Mouse (Mus musculus): ENCODE measurements at regions not wholly inside any gene's neighbourhood (a gene's known extent, or its start where the extent isn't known, plus 50 kb on each side); places are given as distances from the start of the nearest gene placed in this dataset.
A peak's percentile ranks its signal among the peaks of the same experiment; 100 is the strongest.

DNA sequence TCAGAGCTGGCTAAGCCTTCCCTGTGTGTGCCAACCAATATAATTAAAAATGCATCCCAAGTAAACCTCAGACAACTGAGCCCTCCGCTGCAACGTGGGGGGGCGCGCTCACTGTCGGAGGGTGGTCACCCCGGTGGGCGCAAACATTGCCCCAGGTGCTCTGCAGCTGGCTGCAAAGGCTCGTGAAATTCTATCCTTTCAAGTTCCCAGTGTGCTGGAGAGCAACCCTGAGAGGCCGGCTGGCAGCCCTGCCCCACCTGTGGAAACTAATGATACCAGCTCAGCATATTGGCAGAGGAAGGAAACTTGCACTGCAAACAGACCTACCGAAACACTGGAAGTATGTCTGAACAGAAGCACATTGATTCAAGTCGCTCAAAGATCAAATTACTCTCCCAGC, 249.4 kb upstream of the Rgma start:
- DNase-seq (ENCODE audit: low spot score in 2 of 2), result no peak

DNA sequence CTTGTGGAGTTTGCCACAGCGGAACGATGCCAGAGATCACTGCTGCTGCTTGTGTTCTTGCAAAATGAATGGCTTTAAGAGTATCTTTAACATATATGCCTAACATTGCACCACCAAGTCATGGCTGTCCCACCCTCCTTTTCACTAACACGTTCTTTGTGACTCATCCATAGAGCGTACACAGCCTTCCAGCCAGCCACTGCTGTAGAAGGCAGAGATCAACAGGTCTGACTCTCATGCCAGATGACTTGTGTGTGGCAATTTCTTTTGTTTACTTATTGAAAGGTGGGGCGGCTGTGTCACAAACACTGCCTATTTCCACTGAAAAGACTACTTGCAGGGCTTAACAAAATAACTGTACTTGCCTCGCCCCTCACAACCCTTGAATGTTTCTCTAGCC, 239.5 kb upstream of the Rgma start:
- DNase-seq (ENCODE audit: low spot score in 2 of 2), result no peak

DNA sequence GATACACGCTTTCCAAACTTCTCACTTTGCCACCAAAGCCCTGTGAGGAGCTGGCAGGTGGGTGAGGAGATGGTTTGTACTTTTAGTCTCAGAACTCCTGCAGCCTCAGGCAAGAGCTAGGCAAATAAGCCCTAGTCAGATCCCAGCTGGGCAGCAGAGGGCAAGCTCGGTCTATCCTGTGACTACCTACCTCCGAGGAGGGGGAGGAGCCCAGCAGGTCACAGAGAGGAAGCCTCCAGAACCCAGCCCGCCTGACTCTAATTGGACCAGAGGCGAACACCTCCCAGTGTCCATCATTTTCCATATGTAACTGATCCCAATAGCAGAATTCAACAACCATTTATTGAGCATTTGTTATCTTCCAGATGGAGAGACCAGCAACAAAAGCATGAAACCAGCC, 237.0 kb upstream of the Rgma start:
- no peak for DNase-seq (ENCODE audit: low spot score in 2 of 2)

DNA sequence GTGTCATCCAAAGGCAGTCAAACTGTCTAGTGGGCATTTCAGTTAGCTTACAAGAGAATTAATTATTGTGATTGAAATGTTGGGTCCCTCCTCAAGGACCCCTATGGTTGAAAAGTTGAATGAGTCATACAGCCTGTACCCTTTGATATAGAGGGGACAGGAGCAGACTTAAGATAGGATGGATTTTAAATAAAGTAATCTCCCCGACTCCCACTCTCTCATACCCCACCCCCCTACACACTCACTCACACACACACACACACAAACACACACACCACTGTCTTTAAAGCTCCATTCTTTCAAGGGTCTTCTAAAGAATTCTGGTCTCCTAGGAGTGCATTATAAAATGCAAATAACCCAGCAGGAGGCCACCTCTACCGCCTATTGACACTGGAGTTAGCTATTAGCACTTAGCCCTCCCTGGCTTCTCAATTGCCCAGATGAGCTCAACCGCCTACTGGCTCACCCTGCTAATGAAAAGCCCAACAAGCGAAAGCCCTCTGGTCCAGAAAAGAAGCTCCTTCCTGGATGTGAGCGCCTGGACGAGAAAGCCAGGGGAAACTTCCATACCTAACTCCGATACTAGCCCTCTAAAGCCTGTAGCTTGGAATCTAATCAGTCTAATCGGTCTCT, 236.3 kb upstream of the Rgma start:
- no peak for DNase-seq (ENCODE audit: low spot score in 2 of 2)

DNA sequence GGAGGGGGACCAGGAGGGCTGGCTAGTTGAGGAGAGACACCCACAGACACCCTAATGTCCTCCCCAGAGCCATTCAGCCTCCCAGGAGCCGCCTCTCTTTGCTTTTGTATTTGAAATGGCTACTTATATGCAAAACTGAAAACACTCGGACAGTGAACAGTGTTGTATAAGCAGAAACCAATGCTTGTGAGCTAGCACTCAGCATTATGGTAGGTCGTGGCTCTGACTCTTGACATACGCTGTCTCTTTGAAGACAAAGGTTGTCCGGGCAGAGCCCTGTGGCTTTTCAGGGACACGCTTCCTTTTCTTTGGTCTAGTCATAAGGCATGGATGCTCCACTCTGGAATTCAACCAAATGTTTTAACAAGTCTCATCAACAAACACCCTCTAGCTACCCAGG, 235.4 kb upstream of the Rgma start:
- no peak for DNase-seq (ENCODE audit: low spot score in 2 of 2)

DNA sequence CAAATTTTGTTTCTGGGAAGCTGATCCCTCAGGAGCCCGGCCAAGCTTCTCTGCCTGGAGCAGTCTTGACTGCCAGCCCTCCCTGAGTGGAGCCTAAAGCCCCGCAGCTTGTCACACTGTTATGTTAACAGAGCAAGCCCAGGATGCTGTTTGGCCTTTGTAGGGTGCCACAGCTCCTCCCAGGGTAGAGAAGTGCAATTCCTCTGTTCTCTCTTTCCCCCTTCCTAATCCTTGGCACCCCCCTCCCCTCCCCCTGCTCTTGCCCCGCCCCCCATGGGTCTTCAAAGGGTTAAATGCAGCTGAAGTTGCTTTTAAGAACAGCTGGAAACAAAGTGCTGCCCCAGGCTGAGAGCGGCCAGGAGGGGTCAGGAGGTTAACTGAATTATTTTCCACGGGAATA, 234.1 kb upstream of the Rgma start:
- DNase-seq (ENCODE audit: low spot score in 2 of 2), result no peak

DNA sequence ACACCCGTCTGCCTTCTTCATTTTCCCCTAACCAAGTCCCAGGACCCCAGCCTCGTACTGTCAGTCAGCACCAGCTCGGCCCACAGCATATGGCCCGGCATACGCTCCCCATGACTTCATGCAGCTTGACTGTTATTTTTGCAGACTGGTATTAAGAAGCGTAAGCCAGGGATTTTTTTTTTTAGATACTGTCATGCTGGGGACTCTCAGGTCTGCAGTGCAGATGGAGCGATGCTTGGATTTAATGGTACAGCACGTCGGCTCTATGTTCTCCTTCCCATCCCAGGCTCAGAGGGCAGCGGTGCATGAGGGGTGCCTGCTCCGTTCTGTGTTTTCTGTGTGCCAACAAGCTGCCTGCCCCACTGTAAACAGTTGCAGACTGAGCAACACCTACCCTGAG, 231.4 kb upstream of the Rgma start:
- DNase-seq (ENCODE audit: low spot score in 2 of 2), result no peak

DNA sequence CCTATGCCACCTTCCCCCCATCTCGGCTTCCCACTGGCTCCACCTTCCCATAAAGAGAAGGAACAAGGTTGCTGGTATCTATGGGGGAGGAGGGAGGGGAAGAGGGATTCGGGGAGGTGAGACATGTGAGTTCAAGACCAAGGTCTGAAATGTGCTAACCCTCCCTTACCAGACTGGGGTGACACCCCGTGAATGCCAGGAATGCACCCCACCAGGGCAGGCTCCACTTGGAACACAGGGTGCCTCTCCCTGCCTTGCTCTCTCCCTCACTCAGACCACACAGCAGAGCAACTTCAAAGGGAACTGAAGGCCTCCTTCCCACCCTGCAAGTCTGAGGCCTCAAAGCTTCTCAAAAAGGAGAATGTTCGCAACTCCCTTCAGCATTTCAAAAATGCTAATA, 230.5 kb upstream of the Rgma start:
- no peak for DNase-seq (ENCODE audit: low spot score in 2 of 2)

DNA sequence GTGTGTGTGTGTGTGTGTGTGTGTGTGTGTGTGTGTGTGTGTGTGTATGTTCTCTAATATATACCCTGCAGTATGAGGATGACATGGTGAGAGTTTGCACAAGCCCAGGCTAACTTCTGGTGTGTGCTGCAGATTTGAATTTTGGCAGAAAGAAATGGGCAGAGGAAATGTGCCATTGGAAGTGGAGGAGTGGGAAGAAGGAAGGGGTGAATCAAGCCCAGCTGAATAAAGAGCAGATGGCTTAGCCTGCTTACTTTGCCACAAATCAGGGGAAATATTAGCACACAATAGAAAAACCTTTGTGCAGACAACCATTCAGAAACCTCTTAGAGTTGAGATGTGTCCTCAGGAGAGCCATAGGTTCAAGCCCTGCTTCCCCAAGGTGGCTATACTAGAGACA, 228.1 kb upstream of the Rgma start:
- DNase-seq (ENCODE audit: low spot score in 2 of 2), result no peak

DNA sequence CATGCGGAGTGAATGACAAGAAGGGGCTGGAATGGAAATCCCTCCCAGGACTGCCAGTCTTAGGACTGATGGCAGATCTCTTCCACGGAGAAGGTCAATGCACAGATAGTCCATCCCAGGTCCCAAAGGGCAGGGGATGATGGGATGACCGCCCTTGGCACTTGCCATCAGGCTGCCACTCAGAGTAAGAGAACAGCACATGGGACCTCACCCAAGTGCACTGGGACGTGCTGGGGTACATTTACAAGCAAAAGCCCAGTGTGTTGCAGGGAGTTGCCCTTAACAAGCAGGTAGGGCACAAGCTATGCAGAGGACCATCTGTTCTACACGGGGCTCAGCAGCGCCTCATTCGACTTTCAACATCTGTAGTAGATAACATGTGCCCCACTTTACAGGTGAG, 224.9 kb upstream of the Rgma start:
- DNase-seq (ENCODE audit: low spot score in 2 of 2), result no peak

DNA sequence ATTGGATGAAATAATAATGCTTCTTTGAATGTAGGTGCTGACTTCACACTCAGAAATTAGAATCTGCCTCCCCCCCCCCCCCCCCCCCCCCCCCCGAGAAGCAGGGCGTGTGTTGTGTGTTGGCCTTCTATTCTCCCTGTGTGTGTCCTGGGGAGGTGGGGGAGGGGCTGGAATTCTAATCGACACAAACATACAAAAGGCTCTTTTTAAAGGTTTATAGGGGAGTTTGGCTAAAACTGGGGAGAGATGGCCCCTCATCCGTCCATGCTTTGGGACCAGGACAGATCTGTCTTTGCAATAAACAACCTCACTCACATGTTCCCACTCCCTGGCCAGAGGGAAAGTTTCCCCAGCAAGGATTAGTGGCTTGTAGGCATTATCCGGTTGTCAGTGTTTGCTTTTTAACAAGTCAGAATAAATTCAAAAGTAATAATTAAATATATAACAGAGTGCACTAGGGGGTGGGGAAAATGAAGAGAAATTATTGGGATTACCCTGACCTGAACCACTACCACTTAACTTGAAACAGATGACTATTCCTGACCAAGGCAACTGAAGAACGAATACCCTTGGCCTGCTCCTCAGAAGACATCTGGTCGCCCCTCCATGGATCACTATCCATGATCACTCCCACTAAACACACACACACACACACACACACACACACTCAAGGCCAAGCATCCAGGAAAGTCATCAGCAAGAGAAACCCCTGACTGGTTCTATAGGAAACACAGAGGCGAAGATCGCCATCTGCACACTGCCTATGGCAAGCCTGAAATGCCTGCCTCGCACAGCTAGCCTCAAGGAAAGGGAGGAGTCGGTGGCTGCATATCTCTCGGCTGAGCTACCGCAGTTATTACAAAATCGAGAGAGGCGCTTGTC, 223.5 kb upstream of the Rgma start:
- no peak for DNase-seq (ENCODE audit: low spot score in 2 of 2)

DNA sequence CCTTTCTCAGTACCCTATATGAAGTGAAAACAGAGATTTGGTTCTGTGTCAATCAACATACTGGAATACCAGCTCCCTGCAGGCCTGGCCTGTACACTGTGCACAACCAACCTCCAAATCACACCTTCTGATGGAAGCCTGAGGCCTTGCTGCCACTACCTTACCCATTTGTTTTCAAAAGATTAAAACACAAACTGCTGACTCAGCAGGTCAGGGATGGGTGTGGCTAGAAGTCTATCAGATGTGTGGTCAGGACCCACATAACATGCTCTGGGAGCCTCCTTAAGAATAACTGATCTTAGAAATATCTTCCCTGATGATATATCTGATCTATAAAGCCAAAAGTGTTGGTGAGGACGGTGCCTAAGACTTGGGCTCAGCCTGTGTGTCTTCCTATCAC, 221.6 kb upstream of the Rgma start:
- DNase-seq (ENCODE audit: low spot score in 2 of 2), result no peak

DNA sequence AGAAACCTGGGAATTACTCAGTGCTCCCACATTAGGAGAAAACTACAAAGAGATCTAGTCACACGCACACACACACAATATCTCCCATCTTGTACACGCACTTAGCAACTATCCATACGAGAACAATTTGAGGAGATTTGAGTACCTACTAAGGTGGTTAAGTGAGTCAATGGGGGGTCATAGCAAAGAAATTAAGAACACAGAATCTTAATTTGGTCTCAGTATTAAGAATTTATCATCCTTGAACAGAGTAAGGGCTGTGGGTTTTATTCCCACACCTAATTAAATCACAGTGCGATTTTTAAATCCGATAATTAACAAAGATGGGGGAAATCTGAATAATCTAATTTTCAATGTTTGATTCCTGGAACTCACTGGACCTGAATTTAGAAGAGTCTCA, 216.5 kb upstream of the Rgma start:
- no peak for DNase-seq (ENCODE audit: low spot score in 2 of 2)

DNA sequence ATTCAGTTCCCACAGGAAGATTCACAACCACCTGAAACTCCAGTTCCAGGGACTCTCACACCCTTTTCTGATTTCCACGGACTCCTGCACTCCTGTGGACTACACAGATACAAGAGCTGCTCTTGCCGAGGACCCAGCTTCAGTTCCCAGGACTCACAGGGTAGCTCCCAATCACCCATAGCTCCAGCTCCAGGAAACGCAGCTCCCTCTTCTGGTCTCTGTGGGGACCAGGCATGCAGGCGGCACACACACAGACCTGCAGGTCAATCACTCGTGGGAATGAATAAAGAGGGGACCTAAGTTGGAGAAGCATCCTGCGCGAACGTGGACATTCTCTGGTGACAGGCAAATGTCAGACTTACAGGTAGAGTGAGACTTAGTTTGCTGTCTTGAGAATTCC, 214.3 kb upstream of the Rgma start:
- DNase-seq (ENCODE audit: low spot score in 2 of 2), result no peak

DNA sequence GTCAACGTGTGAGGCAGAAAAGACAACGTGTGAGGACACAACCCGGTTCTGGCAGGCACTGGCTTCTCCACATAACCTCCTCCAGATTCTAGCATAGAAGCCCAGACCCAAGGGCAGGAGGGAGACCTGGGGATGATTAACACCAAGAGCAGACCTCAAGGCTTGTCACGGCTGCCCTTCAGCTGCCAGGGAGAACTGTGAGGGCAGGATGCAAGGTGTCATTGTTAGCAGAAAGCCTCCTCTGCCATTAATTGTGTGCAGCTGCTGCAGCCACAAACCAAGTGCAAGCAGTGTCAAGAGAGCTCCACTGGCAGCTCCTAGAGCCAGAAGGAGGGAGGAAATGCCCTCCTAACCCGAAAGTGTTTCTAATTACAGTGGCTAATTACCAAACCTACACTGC, 211.6 kb upstream of the Rgma start:
- DNase-seq (ENCODE audit: low spot score in 2 of 2), result no peak

DNA sequence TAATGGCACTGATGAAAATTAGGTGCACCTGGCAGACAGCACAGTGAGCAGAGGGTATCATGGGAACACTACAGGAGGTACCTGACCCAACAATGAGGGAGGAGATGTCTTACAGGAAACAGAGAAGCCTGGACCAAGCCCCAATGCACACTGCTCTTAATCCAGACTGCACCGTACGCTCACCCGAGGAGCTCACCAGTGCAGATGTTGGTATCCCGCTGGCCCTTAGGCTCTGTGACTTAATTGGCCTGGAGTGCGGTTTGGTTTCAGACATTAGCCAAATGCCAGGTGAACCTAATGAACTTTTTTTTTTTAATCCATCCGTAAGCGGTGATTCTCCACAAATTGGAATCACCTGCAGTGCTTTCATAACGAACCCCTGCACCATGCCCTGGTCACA, 209.8 kb upstream of the Rgma start:
- no peak for DNase-seq (ENCODE audit: low spot score in 2 of 2)

DNA sequence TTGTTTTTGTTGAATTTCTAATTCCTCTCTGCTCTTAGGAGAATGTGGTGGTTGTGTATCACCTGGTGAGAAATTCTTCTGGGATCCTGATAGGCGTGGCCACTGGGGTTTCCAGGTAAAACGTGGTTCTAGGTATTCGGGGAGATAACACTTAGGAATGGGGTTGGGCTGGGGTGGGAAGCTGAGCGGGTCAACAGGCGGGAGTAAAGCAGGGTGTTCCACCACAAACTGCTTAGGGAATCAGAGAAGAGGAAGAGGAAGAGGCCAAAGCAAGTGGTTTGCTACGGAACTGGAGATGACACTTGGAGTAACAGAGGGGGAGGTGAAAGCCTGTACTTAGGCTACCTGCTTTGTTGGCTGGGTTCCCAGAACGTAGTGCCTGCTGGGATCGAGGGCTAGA, 205.9 kb upstream of the Rgma start:
- DNase-seq (ENCODE audit: low spot score in 2 of 2), result no peak

DNA sequence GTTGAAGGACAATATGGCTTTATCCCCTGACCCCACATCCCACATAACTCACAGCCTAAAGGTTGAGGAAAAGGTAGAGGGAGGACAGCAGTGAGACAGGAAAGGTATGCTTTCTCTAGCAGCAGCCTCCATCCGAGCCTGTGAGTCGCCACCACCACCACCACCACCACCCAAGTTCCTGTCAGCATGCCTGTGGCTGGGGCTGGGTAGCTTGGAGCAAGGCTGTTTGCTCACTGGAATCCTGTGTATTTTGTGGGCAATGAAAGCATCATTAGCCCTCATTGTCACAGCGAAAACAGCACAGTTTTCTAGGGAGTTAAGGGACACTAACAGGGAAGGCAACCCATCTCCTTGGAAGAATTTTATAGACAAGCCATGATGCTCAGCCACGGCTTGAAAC, 202.7 kb upstream of the Rgma start:
- DNase-seq (ENCODE audit: low spot score in 2 of 2), result no peak

DNA sequence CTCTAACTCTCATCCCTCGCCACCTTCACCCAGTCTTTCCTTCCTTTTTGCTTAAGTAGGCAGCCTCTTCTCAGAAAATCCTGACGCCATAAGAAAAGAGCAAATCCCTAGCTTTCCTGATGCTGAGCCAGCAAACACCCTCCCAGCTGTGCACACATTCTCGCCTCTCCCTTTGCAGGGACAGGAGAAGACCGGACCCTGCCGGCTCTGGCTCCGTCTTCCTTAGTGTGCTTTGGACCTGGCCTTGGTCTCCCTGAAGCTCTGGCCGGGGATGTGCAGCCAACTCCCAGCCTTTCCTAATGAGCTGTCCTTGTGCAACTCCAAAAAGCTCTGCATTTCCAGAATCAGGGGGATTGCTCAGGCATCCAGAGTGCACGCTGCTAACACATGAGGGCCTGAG, 191.5 kb upstream of the Rgma start:
- DNase-seq (ENCODE audit: low spot score in 2 of 2), result no peak

DNA sequence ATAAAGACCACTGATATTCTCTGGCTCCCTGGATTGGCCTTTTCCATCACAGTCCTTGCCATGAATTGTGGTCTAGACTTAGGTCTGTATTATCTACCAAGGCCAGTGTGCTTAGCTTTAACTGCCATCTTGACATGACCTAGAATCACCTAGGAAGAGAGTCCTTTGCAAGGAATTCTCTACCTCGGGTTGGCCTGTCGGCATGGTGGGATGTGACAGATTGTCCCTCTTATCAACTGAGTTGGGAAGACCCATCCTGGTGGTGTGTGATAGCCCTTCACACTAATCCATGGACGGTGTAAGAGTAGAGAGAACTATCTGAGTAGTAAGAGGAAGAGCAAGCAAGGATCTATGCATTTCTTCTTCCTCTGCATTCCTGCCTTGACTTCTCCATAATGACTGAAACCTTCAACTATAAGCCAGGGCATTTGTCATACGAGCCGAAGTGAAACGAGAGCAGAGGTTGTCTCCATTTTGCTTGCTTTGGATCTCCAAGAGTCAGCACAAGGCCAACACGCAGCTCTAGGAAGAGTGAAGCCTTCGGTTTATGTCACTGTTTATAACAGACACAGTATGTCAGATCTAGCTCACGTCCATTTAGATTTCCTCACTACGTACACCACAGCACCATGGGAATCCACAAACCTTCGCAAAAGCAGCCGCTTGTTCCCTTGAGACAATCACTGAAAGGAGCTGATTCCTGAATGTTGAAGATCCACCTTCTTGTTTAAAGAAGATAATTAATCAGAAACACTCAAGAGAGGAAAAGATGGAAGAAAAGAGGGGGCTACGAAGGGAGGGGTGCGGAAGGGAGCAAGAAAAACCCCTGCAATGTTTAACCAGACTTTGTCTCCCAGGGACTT, 190.9 kb upstream of the Rgma start:
- DNase-seq (ENCODE audit: low spot score in 2 of 2), result no peak

DNA sequence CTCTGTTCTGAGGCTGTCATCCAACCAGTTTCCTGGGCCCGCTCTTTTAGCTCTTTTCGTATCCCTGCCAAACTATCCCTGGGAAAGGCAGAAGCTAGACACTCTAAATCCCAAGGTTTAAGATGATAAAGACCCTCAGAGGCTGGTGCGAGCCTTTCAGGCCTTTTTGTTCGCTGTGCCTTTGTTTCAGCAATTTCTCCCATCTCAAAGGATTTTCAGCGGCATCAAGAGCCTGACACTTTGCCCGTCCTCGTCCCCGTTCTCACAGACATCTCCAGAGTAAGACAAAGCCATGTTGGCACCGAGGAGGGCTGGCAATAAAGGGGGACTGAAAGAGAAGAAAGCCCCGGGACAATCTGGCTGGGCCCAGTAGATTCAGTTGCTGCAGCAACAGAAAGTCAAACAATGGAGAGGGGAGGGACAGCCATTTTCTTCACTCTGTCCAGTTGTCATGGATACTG, 190.2 kb upstream of the Rgma start:
- peak in 1 of 2 experiments; percentile 17 for DNase-seq (ENCODE audit: low spot score in 2 of 2)

DNA sequence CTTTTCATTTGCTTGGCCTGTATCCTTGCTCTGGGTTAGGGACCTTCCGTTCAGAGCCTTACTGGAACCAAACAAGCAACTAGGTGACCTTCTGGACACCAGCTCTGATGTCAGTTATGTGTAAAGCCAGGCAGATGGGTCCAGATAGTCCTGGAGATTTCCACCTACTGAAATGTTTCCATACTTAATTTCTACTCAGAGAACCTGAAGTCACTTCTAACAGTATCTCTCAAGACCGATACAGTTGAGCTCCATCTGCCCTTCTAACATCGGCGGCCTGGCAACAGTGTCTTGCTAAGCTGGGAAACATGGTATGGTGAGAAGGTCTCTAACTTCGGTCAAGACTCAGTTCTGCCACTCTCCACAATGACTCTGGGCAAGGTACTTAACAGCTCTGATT, 189.7 kb upstream of the Rgma start:
- DNase-seq (ENCODE audit: low spot score in 2 of 2), result no peak

Data from left cerebral cortex, adult 18-20 months (tissue).